Mouse (Mus musculus) kidney, embryonic 16.5 days (tissue): ENCODE results near the gene Efna2. TPM values are rescaled to one million over a fixed set of nuclear protein-coding genes. Genes with fewer than 3 reads are reported as not detected.

Source experiments
- ATAC-seq: fragments of 200-750 bp; cut with Nextera tagmentation; 2 replicates; pipeline ENCODE4 v1.8.0; 2017; ENCODE audit warnings: moderate TSS enrichment; ENCODE audit not compliant: low FRiP score, low TSS enrichment
- H3K27ac ChIP-seq: fragments of 300-500 bp; sonication (generic); 2 replicates; pipeline ENCODE4 v1.5.1; 2014; ENCODE audit warnings: low read length
- H3K27me3 ChIP-seq: fragments of 300-500 bp; sonication (generic); 2 replicates; pipeline ENCODE4 v1.6.1; 2014; ENCODE audit warnings: low read length, control low read depth, mixed read lengths; ENCODE audit not compliant: insufficient read depth
- H3K36me3 ChIP-seq: fragments of 300-500 bp; sonication (generic); 2 replicates; pipeline ENCODE4 v1.6.1; 2014; ENCODE audit warnings: low read length, control low read depth, mixed read lengths; ENCODE audit not compliant: insufficient read depth
- H3K4me1 ChIP-seq: fragments of 300-500 bp; sonication (generic); 2 replicates; pipeline ENCODE4 v1.6.1; 2014; ENCODE audit warnings: low read length, control low read depth, mixed read lengths; ENCODE audit not compliant: insufficient read depth
- H3K4me2 ChIP-seq: fragments of 300-500 bp; sonication (generic); replicated peaks from 2 replicates; pipeline ENCODE4 v1.6.1; 2014; ENCODE audit warnings: low read depth, low read length
- H3K4me3 ChIP-seq: fragments of 300-500 bp; sonication (generic); 2 replicates; pipeline ENCODE4 v1.5.1; 2014; ENCODE audit warnings: mild to moderate bottlenecking, low read length
- H3K9ac ChIP-seq: fragments of 300-500 bp; sonication (generic); replicated peaks from 2 replicates; pipeline ENCODE4 v1.6.1; 2014; ENCODE audit warnings: low read length
- H3K9me3 ChIP-seq: fragments of 300-500 bp; sonication (generic); 2 replicates; pipeline ENCODE4 v1.6.1; 2016; ENCODE audit warnings: low read length, control low read depth
- WGBS: fragments of 180-500 bp; shearing (Covaris S2); extraction: QIAGEN DNeasy Blood & Tissue Kit; methylation state at CpG from one replicate; pipeline ENCODE4 v1.1.7; 2014; 5-methylcytosine and 5-hydroxymethylcytosine counted together
- polyA plus RNA-seq: library from polyadenylated mRNA; unstranded; fragments of >200 nt; fragmentation: Nextera tagmentation; extraction: Ambion mirVana; gene quantifications from 2 replicates; pipeline ENCODE4 v1.2.1, GENCODE M21; 2015

Efna2 gene
- polyA plus RNA-seq, 1 experiment from 2014 or later = 11.0 TPM

DNA sequence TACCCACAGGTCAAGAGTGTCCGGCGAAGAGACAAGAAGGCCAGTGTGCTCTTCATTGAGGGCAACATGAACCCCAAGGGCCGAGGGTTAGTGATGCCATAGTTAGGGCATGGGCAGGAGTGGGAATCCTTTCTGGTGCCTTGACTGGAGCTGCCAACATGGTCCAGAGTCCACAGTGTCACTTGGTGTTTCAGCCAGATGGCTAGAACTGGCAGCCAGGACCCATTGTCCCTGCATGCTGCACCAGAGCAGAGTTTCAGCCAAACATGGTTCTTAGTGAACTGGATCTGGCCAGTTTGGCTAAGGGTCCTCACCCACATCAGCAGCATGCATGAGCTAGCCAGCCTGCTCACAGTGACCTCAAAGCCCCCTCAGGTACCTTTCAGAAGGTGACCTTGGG is 59.0 kb downstream of the Efna2 start:
- Histone ChIP-seq H3K27me3 (no peaks in the 10 kb centered on the region), H3K9ac (no peak overlapping the region), H3K9me3 (no peaks in the 10 kb centered on the region), H3K36me3 (peaks cover 92% of the 10 kb centered on the region), H3K4me2 (no peak overlapping the region), H3K27ac (no peak overlapping the region), H3K4me3 (no peak overlapping the region), H3K4me1 (peaks cover 2% of the 10 kb centered on the region; the same call in 1 of the 2 replicates)
- no peak for ATAC-seq
- 84% methylated on average over 3 of the region's 3 CpGs for WGBS

Other genes starting within 250 kb of the Efna2 start
- gene Wdr18, start 219.3 kb upstream of the Efna2 start, polyA plus RNA-seq = 101 and 113 TPM in 2 replicates
- gene Grin3b, start 208.8 kb upstream of the Efna2 start, polyA plus RNA-seq = 0.54 and 0.71 TPM in 2 replicates
- gene Tmem259, start 195.2 kb upstream of the Efna2 start, polyA plus RNA-seq = 10.8 and 11.2 TPM in 2 replicates
- 309 and 332 TPM in 2 replicates for gene Cnn2, start 190.9 kb upstream of the Efna2 start, polyA plus RNA-seq
- gene Abca7, start 183.0 kb upstream of the Efna2 start, polyA plus RNA-seq = 4.2 and 4.4 TPM in 2 replicates
- 10.5 and 11.3 TPM in 2 replicates for gene Arhgap45, start 162.8 kb upstream of the Efna2 start, polyA plus RNA-seq
- 242 and 248 TPM in 2 replicates for gene Polr2e, start 139.7 kb upstream of the Efna2 start, polyA plus RNA-seq
- gene Gpx4, start 132.3 kb upstream of the Efna2 start, polyA plus RNA-seq = 617 and 706 TPM in 2 replicates
- gene Sbno2, start 73.9 kb upstream of the Efna2 start, polyA plus RNA-seq = 16.1 and 17.6 TPM in 2 replicates
- 18.2 and 20.2 TPM in 2 replicates for gene Stk11, start 63.7 kb upstream of the Efna2 start, polyA plus RNA-seq
- gene Atp5d, start 40.9 kb upstream of the Efna2 start, polyA plus RNA-seq = 676 and 688 TPM in 2 replicates
- gene Cbarp, start 38.6 kb upstream of the Efna2 start, polyA plus RNA-seq = 6.4 and 7.3 TPM in 2 replicates
- gene Midn, start 31.2 kb upstream of the Efna2 start, polyA plus RNA-seq = 15.9 and 16.8 TPM in 2 replicates
- gene Cirbp, start 13.5 kb upstream of the Efna2 start, polyA plus RNA-seq = 96.2 and 101 TPM in 2 replicates
- 15.2 and 15.3 TPM in 2 replicates for gene 1600002K03Rik, start 6.5 kb upstream of the Efna2 start, polyA plus RNA-seq
- 72.2 and 74.6 TPM in 2 replicates for gene Mum1, start 47.0 kb downstream of the Efna2 start, polyA plus RNA-seq
- 398 and 444 TPM in 2 replicates for gene Ndufs7, start 69.6 kb downstream of the Efna2 start, polyA plus RNA-seq
- gene Gamt, start 81.5 kb downstream of the Efna2 start, polyA plus RNA-seq = 38.1 and 38.3 TPM in 2 replicates
- 52.7 and 55.4 TPM in 2 replicates for gene Dazap1, start 82.0 kb downstream of the Efna2 start, polyA plus RNA-seq
- 899 and 901 TPM in 2 replicates for gene Rps15, start 113.0 kb downstream of the Efna2 start, polyA plus RNA-seq
- gene Apc2, start 116.5 kb downstream of the Efna2 start, polyA plus RNA-seq = 1.6 and 1.9 TPM in 2 replicates
- gene 2310011J03Rik, start 141.1 kb downstream of the Efna2 start, polyA plus RNA-seq = 52.9 and 54.8 TPM in 2 replicates
- gene Pcsk4, start 150.0 kb downstream of the Efna2 start, polyA plus RNA-seq = 8.6 and 8.8 TPM in 2 replicates
- gene Reep6, start 150.5 kb downstream of the Efna2 start, polyA plus RNA-seq = 11.0 and 11.5 TPM in 2 replicates
- gene Adamtsl5, start 168.9 kb downstream of the Efna2 start, polyA plus RNA-seq = 4.8 and 5.4 TPM in 2 replicates
- 0.97 and 1.2 TPM in 2 replicates for gene Plk5, start 177.0 kb downstream of the Efna2 start, polyA plus RNA-seq
- 3.8 and 5.1 TPM in 2 replicates for gene Mex3d, start 208.2 kb downstream of the Efna2 start, polyA plus RNA-seq
- 266 and 277 TPM in 2 replicates for gene Mbd3, start 220.1 kb downstream of the Efna2 start, polyA plus RNA-seq
- gene Uqcr11, start 227.3 kb downstream of the Efna2 start, polyA plus RNA-seq = 840 and 906 TPM in 2 replicates